Mouse (Mus musculus): ENCODE measurements around the gene Kcnip3.

The Kcnip3 gene

DNA sequence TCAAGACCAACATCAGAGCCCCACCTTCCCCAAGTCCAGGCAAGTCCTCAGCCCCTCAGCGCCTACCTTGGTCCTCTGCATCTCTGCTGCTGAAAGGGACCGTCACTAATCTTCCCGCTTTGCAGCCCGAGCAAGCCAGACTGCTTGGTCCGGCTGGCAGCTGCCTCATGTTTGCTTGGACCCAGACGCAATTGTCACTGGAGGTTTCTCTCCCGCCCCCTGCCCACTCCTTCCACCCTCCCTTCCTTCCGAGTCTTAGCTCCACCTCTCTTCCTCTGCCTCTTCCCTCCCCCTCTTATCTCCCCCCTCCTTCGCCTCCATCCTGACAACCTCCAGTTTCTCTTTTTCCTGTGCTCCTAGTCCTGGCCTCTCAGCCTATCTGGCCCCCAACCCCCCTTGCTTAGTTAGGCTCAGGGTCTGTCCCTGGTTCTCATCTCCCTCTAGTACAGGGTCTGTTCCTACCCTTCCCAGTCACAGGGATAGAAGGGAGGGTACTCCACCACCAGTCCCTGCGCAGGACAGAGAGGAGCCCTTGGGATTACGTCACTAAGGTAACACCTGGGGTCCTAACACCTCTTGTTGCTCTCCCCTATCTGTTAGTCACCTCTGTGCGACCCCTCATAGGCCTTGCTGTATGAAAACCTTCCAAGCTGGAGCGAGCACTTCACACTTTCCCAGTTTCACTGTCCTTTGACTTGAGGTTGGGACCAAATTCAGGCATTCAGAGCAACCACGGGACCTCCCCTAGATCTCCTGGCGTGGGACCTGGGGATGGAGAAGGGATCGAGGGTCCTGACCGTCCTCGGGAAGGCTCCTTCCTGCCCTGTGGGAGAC lies 505 bp downstream of the Kcnip3 start:
- POLR2A ChIA-PET, result interaction anchor here in 2 of 4 experiments (0.8 to 1.6 kb wide), 4 partner anchors 10 to 68 kb away, joined by 3 read pairs; partner anchors contain the start of genes Mrps5 (in 1 of the 2) and Zfp661 (in 1 of the 2)
- CTCF ChIA-PET, result interaction anchor here in 3 of 4 experiments (0.6 to 1.5 kb wide), 6 partner anchors 14 to 536 kb away, joined by 3 to 6 read pairs (median 3); no protein-coding TSS in a partner anchor

DNA sequence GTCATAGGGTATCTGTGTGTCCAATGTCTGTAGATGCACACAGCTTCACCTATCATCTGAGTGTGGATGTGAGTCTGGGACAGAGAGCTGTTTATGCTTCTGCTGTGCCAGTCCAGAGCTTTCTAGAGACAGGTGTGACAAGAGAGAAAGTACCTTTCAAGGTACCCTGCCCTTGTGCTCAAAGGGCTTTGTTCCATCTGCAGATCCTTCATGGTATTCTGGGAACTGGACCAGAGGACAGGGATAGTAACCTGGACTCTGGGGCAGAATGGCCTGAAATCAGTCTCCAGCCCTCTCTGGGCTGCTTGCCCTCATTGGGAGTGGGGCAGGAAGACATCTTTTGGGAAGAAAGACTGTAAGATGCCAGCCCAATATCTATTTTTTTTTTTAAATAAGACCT lies 1.8 kb downstream of the Kcnip3 start:
- POLR2A ChIA-PET, result interaction anchor here in 1 of 4 experiments (1.1 kb wide), 1 partner anchor 67 kb away, joined by 3 read pairs; the partner anchor contains the start of genes Mrps5 and Zfp661
- CTCF ChIA-PET, result interaction anchor here in 2 of 4 experiments (1.0 to 1.3 kb wide), 2 partner anchors 11 to 19 kb away, joined by 3 to 4 read pairs; no protein-coding TSS in a partner anchor

DNA sequence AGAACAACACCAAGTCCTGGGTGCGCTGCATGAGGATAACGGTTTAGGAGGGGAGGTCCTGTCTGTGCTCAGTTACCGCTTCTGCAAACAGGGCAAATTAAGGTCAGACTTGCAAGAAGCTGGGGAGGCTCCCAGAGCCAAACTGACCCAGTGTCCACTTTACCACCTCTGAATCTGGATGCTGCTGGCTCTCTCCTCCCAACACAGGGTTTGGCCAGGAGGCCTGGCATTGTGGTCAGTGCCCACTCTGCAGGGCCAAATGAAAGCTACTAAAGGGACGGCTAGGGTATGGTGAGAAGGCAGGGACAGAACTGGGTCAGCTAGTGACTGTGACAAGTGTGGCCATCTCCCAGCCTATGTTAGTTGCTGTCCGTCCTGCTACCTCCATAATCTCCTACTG lies 2.6 kb downstream of the Kcnip3 start:
- CTCF ChIA-PET, result interaction anchor here in 2 of 4 experiments (1.4 to 1.5 kb wide), 2 partner anchors 12 kb away, joined by 6 read pairs; no protein-coding TSS in a partner anchor
- POLR2A ChIA-PET, result interaction anchor here in 1 of 4 experiments (0.5 to 1.1 kb wide), 2 partner anchors 9 to 14 kb away, joined by 3 to 4 read pairs; no protein-coding TSS in a partner anchor

DNA sequence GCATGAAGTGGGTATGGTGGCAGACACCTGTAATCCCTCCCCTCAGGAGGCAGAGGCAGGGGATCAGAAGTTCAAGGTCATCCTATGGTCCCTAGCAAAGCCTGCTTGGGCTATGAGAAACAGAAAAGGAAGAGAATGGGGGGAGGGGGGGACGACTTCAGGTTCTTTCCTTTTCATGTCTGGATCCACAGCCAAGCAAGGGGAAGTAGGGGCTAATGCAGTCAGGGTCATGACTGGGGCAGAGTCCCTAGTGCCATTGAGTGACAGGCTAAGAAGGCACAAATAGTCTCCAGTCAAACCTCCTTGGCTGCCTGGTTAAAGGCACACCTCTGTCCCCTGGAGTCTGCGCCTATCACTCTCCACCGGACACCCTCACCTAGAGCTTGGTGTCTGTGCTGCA lies 3.1 kb downstream of the Kcnip3 start:
- CTCF ChIA-PET, result interaction anchor here in 2 of 4 experiments (1.4 to 1.5 kb wide), 2 partner anchors 11 kb away, joined by 6 read pairs; no protein-coding TSS in a partner anchor
- POLR2A ChIA-PET, result interaction anchor here in 1 of 4 experiments (1.1 kb wide), 1 partner anchor 9 kb away, joined by 3 read pairs; no protein-coding TSS in a partner anchor

DNA sequence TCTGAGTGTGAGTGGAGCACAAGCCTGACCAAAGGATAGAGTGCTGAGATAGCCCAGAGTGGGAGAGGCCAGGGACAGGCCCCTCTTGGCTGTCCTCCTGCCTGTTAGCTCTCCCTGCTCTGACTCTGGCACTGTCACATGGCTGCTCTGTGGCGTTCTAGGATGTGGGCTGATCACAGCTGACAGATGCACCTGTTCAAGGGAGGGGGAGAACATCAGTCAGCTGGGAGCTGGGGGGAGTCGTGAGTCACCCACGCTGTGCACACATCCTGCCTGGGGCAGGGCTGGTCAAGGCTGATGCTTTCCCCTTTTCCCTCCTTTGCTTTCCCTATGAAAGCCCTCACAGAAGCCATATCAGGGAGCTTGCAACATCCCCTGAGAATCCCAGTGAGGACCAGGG lies 3.6 kb downstream of the Kcnip3 start:
- ChIA-PET POLR2A (interaction anchor here in 2 of 4 experiments (0.6 to 1.2 kb wide), 3 partner anchors 10 to 61 kb away, joined by 3 read pairs; no protein-coding TSS in a partner anchor), CTCF (interaction anchor here in 2 of 4 experiments (1.1 to 1.5 kb wide), 3 partner anchors 11 to 17 kb away, joined by 5 to 6 read pairs (median 6); no protein-coding TSS in a partner anchor)

DNA sequence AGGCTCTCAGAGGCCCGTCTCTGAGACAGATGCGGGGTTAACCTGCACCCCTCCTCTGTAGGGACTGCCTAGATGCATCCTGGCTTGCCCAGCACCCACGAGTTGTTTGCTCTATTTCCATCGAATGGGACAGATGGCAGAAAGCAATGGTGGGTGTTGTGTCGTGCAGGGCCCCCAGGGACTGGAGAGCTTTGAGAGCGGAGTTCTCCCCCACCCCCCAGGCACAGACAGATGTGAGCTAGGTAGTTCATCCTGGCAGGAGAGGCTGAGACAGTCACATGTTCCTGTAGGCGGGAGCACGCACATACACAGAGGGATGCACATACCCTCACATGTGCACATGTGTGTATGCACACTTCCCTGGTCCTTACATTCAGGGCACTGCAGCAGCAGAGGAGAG lies 4.8 kb downstream of the Kcnip3 start:
- ChIA-PET POLR2A (interaction anchor here in 1 of 4 experiments (0.8 kb wide), 1 partner anchor 10 kb away, joined by 4 read pairs; no protein-coding TSS in a partner anchor), CTCF (interaction anchor here in 1 of 4 experiments (1.2 kb wide), 1 partner anchor 10 kb away, joined by 4 read pairs; no protein-coding TSS in a partner anchor)

DNA sequence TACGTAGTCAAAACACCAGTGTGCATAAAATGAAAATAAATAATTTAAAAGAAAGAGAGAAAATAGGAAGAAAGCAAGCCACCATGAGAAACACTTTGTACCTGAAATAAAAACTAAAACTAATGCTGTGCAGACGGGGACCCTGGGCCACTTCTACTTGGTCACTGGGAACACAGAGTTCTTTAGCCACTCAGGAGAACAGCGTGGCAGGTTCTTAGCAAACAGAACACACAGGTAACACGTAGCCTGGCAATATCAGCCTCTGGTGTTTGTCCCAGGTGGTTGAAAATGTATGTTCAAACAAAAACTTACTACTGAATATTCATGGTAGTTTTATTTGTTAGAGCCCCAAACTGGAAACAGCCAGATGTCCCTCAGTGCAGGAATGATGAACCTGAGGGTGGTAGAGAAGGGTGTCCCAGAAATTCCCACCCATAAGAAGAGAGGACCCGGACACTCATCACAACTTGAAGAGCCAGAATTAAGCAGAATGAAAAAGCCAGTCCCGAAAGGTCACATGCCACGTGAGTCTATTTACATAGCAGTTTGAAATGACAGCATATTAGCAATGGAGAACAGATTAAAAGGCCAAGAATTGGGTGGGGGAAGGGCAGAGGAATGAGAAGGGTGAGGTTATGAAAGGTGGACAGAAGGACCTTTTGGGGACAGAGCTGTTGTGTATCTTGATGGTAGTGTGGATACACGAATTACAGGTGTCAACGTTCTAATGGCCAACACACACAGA lies 7.3 kb downstream of the Kcnip3 start:
- CTCF ChIA-PET, result interaction anchor here in 1 of 4 experiments (0.6 kb wide), 1 partner anchor 14 kb away, joined by 4 read pairs; no protein-coding TSS in a partner anchor
- POLR2A ChIA-PET, result interaction anchor here in 1 of 4 experiments (0.7 kb wide), 1 partner anchor 44 kb away, joined by 3 read pairs; no protein-coding TSS in a partner anchor

DNA sequence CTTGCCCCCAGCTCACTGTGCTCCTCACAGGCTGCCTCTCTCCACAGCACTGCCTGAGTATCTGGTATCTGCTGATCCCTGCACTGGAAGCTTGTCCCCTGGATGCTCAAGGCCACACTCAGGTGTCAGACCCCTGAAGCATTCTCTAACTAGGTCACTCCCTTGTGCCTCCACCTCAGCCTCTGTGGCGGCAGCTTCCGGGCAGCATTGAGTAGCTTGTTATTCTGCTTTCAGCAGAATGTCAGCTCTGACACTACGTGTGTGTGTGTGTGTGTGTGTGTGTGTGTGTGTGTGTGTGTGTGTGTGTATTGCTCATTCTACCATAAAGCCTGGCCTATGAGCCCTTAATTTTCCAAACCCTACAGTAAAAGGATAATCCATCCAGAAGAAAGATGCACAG lies 8.7 kb downstream of the Kcnip3 start:
- CTCF ChIA-PET, result interaction anchor here in 2 of 4 experiments (0.6 kb wide), 2 partner anchors 12 to 38 kb away, joined by 3 read pairs; no protein-coding TSS in a partner anchor

DNA sequence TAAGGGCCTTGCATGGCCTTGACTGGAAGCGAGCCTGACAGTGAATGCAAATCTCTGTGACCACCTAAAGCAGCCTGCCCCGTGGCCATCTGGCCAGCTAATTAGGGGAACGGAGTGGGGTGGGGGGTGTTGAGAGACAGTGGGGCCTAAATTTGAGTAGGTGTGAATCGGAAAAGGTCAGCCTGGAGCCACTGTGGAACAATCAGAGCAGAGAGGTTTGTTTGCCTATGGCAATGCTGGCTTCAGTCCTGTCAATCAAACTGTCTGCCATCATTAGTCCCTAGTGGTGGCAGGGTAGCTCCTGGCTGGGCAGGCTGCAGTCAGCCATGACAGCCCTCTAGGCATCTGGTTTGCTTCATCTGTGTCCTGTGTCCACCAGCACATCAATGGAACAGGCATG lies 10.5 kb downstream of the Kcnip3 start:
- POLR2A ChIA-PET, result no interaction called here
- CTCF ChIA-PET, result interaction anchor here in 2 of 4 experiments (1.0 to 2.4 kb wide), 3 partner anchors 10 to 47 kb away, joined by 5 to 8 read pairs (median 8); no protein-coding TSS in a partner anchor

More for the DNA sequence above, 8.7 kb downstream of the Kcnip3 start:
- POLR2A ChIA-PET, result no interaction called here

DNA sequence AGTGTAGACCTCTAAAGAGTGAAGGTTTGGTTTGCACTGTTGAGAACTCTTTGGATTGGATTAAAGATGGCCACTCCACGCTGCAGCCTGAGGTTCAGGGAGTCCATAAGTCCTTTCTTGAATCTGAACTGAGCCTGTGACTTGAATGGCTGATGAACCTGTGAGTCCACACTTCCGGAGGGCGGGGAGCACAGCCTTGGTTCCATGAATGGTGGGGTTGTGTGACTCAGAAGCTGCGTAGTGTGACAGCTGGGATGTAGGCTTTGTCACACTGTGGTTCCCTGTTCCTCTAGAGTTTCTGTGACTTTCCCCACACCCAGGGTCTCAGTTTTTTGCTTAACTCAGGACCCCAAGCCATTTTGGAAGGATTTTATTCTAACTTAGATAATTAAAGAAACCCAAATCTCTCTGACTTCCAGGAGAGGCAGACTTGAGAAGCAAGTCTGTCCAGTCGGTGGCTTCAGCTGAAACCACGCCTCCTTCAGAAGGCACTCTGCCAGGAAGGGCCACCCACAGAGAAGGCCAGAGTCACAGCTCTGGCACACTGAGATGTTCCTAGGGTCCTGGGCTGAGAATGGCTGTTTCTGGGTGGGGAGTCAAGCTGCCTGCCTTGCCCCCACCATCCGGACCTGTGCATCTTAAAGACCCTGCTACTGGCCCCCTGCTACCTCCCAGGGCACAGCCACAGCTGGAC lies 13.8 kb downstream of the Kcnip3 start:
- ChIA-PET CTCF (interaction anchor here (0.7 to 3.2 kb wide), 31 partner anchors 11 to 270 kb away, joined by 3 to 43 read pairs (median 4); partner anchors contain the start of gene Adra2b (in 1 of the 4)), POLR2A (interaction anchor here in 2 of 4 experiments (0.6 to 1.7 kb wide), 7 partner anchors 9 to 176 kb away, joined by 3 to 5 read pairs (median 4); partner anchors contain the start of genes Mrps5 (in 1 of the 2) and Zfp661 (in 1 of the 2))

DNA sequence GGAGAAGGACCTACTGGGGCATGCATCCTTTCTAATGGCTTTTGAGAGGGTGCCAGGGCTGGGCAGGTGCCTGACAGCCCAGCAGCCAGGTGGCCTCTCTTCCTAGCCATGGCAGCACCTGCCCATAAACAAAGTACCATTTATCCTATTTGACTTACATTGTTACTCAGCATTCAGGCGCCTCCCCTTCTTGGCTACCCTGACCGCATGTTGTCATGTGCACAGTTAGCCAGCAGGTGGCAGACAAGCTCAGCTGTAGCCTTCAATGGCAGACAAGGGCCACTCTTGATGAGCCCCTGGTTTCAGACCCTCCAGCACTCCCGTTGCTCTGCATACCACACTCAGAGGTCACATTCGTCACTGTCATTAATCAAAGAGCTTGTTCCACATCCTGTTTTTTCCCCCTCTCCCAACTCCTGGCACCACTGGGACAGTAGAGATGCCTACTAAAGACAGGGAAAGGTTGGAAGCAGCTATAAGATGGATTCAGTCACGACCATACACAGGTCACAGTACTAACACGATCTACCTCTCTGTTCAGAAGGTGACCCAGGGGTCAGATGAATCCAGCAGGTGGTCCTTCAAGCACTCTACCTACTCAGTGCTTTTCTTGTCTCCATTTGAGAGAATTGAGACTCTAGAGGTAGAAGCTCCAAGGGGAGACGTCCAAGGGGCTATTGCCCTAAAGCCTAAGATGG lies 14.7 kb downstream of the Kcnip3 start:
- ChIA-PET POLR2A (interaction anchor here in 3 of 4 experiments (0.6 to 1.7 kb wide), 9 partner anchors 10 to 176 kb away, joined by 3 to 5 read pairs (median 4); partner anchors contain the start of genes Mrps5 (in 1 of the 3) and Zfp661 (in 1 of the 3)), CTCF (interaction anchor here (0.6 to 3.2 kb wide), 43 partner anchors 9 to 637 kb away, joined by 3 to 43 read pairs (median 4); partner anchors contain the start of genes Adra2b (in 1 of the 4) and Prom2 (in 1 of the 4))

DNA sequence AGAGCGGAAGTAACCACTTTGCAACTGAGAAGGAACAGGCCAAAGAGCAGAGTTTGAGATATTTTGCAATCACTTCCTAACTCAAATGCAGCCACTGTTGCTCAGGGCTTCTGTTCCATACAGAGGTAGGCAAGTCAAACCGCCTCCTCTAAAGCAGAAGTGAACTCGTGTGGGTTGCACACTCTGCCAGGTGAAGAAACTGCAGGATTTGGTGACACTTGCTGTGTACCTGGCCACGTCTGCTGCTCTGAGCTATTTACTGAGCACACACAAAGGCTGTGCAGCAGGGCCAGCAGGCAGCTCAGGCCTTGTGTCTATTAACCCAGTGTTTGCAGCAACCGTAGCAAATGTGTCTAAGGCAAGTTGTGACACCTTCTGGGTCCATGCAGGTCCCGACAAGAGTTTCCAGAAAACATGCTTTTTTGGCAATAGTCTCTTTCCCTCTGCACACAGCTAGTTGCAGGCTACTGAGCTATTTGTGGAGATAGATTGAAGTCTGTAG lies 15.7 kb downstream of the Kcnip3 start:
- ChIA-PET CTCF (interaction anchor here in 3 of 4 experiments (0.5 to 3.2 kb wide), 4 partner anchors 8 to 178 kb away, joined by 3 to 43 read pairs (median 16); no protein-coding TSS in a partner anchor), POLR2A (interaction anchor here in 1 of 4 experiments (1.6 kb wide), 1 partner anchor 25 kb away, joined by 5 read pairs; no protein-coding TSS in a partner anchor)

DNA sequence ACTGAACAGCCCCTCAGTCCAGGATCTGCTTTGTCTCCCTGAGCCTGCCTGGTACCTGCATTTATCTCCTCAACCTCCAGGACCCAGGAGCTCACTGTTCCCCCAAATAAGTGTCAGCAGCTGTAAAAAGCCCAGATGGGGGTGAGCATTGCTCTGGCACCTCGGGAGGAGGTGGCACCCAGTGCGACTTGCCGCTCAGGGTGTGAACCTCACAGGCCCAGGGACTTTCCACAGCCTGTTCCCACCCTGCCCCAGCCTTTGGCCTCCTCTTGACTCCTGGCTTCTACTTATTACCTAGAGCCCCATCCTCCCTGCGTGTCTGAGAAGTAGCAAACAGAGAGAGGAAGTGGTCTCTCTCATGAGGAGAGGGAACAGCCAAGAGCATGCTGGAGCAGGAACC lies 16.7 kb downstream of the Kcnip3 start:
- POLR2A ChIA-PET, result interaction anchor here in 1 of 4 experiments (1.3 kb wide), 1 partner anchor 54 kb away, joined by 3 read pairs; no protein-coding TSS in a partner anchor
- CTCF ChIA-PET, result interaction anchor here in 1 of 4 experiments (0.6 to 1.3 kb wide), 2 partner anchors 163 to 179 kb away, joined by 3 to 4 read pairs; no protein-coding TSS in a partner anchor

DNA sequence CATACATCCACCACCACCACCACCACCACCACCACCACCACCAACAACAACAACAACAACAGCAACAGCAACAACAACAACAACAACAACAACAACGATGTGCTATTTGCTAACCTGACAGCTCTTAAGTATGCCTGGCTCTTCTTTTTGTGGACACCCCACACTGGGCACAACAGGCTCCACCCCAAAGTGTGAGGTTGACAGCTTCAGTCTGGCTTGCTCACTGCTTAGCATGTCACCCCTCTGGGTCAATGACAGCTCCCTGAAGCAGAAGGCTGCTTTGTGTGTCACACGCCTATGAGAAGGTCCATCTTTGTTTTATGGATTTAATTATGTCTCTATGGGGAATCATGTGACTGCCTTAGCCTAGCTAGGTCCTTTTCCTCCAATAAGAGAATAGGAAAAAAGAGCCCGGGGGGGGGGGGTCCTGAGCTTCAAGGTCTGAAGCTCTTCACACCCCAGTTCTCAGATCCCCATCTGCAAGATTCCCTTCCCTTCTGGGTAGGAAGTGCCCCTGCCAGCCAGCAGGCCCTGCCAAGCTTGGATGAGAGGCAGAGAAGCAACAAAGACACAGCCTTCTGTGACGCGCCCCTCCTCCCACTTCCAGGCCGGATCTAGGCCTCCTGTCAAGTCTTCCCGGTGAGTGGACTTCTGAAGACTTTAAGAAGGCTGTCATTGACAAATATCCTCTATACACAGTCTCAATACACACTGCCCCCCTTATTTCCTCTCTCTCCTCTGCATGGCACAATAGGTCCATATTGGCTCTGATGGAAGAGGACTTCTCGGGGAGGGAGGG lies 17.9 kb downstream of the Kcnip3 start:
- POLR2A ChIA-PET, result interaction anchor here in 2 of 4 experiments (0.6 to 1.3 kb wide), 2 partner anchors 55 to 87 kb away, joined by 3 read pairs; no protein-coding TSS in a partner anchor
- CTCF ChIA-PET, result interaction anchor here (0.6 to 1.6 kb wide), 9 partner anchors 12 to 252 kb away, joined by 3 to 7 read pairs (median 4); partner anchors contain the start of gene Adra2b (in 1 of the 4)

DNA sequence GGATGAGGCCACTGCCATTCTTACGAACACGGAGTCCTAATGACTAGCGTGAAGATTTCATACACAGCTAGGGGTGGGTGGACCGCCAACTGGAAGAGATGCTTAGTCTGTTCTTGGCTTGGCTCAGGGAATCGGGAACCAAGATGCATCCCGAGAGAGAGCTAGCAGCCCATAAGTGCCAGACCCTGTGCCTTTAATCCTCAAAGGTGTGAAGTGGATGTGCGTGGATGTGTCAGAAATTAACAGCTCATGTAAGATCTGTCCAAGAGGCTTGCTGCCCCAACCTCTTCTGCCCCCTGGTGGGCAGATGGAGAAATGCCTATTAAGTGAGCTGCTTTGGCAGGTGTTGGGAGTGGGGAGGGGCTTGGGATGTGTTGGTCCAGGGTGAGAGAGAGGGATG lies 20.8 kb downstream of the Kcnip3 start:
- ChIA-PET CTCF (interaction anchor here (0.5 to 1.8 kb wide), 77 partner anchors 9 to 470 kb away, joined by 3 to 46 read pairs (median 4); partner anchors contain the start of genes Adra2b (in 3 of the 4), Gpat2 (in 2 of the 4), Kcnip3 (in 1 of the 4) and Mrps5 (in 1 of the 4)), POLR2A (interaction anchor here in 3 of 4 experiments (0.5 to 1.7 kb wide), 4 partner anchors 16 to 38 kb away, joined by 3 to 9 read pairs (median 4); no protein-coding TSS in a partner anchor)
